Mouse (Mus musculus): Measurements from ENCODE around the gene Usp17lb. TPM values are rescaled to one million over a fixed set of nuclear protein-coding genes. Genes with fewer than 3 reads are reported as not detected.
"Not testable (repeated sequence)": the region's sequence is repeated elsewhere in the genome, so short reads cannot be mapped to it uniquely, and the experiment has no call there.

The Usp17lb gene
- not detected for total RNA-seq (2021)
- long read RNA-seq, experiment 1 = 0 reads
- long read RNA-seq, experiment 2 = 0 reads

DNA sequence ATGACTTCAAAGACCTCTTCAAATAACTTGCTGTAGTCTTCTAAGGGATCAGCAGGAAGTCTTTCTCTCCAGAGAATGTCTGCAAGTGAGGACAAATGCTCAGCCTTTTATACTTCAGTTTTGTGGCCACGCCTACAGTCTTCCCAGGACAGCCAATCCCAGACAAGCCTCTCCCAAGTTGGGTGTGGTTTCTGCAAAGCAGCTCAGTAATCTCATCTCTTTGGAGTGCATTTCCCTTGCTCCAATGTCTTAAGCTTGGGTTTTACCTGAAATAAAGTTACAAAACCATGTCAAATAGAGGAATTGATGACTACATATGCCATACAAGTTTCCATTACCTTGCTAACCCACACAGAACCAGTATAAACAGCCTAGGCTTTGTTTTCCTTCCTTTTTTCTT, at the start of gene Usp17lb:
Usp17lb (minus strand) TSS at position 101 of the 400 bp plus-strand sequence.
- H3K4me3 ChIP-seq = no peak within 1 kb of the TSS
- no peak for DNase-seq (ENCODE audit: low spot score in 2 of 2)
- H3K27ac ChIP-seq = no peak within 1 kb of the TSS
- no peak for TF ChIP-seq CTCF (conservative IDR thresholded peaks at IDR 0.05)

DNA sequence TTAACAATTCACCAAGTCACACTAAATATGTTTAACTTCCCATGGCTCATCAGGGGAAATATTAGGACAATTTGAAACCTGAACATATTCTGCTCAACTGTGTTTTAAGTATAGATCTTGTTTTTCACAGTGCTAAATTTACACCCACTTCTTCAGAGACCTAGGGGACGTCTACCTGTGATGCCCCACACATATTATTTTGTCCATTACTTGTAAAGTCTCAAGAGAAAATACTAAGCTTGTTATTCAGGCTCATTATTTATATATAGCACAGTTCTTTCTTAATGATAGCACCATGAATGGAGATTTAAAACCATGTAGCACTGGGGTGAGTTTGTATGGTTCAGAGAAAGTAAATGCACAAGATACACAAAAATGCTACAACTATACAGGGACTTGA, 35.3 kb upstream of the Usp17lb start, which contains the start of gene Olfr665:
Olfr665 (plus strand) TSS at position 301 of the 400 bp plus-strand sequence.
- DNase-seq (ENCODE audit: low spot score in 2 of 2) = no peak
- Histone ChIP-seq H3K4me3 (no peak within 1 kb of the TSS), H3K27ac (no peak within 1 kb of the TSS)
- TF ChIP-seq CTCF (conservative IDR thresholded peaks at IDR 0.05) = no peak

DNA sequence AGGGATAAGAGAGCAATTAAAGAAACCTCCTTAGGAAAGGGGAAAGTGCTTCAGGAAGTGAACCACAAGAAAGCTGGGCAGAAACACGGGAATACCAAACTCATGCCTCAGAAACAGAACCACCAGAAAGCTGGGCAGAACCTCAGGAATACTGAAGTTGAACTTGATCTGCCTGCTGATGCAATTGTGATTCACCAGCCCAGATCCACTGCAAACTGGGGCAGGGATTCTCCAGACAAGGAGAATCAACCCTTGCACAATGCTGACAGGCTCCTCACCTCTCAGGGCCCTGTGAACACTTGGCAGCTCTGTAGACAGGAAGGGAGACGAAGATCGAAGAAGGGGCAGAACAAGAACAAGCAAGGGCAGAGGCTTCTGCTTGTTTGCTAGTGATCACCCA, 19.0 kb upstream of the Usp17lb start:
- no peak for DNase-seq (ENCODE audit: low spot score in 2 of 2)
- H3K27ac ChIP-seq = no peak overlapping the region
- TF ChIP-seq CTCF (conservative IDR thresholded peaks at IDR 0.05) = no peak
- no peak overlapping the region for H3K4me3 ChIP-seq

DNA sequence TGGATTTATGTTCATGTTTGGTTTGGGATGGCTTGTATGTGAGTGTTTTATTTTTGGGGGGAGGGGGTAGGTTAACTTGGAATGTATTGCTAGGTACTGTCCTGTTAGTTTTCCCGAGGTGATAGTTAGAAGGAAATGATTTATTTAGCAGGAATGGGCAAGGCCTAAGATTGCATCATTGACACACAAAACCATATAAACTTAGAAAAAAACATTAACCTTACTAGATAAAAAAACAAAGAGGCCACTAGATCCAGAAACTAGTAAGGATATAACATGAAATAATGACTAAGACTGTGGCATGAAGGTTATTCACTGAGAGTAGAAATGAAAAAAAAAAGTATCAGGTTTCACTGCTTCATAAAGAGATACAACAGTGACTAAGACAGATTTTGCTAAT, 15.3 kb upstream of the Usp17lb start:
- DNase-seq (ENCODE audit: low spot score in 2 of 2) = no peak
- H3K27ac ChIP-seq = no peak overlapping the region
- no peak for TF ChIP-seq CTCF (conservative IDR thresholded peaks at IDR 0.05)
- no peak overlapping the region for H3K4me3 ChIP-seq

DNA sequence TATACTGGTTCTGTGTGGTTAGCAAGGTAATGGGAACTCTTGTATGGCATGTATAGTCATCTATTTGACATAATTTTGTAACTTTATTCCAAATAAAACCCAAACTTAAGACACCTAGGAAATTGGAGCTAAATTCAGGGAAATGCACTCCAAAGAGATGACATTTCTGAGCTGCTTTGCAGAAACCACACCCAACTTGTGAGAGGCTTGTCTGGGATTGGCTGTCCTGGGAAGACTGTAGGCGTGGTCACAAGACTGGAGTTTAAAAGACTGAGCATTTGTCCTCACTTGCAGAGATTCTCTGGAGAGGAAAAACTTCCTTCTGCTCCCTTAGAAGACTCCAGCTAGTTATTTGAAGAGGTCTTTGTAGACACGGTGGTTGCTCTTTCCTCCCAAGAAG, 14.3 kb upstream of the Usp17lb start, which contains the start of gene Usp17la:
Usp17la (plus strand) TSS at position 301 of the 400 bp plus-strand sequence.
- H3K27ac ChIP-seq; DNase-seq (ENCODE audit: low spot score in 2 of 2); H3K4me3 ChIP-seq: not testable (repeated sequence)

DNA sequence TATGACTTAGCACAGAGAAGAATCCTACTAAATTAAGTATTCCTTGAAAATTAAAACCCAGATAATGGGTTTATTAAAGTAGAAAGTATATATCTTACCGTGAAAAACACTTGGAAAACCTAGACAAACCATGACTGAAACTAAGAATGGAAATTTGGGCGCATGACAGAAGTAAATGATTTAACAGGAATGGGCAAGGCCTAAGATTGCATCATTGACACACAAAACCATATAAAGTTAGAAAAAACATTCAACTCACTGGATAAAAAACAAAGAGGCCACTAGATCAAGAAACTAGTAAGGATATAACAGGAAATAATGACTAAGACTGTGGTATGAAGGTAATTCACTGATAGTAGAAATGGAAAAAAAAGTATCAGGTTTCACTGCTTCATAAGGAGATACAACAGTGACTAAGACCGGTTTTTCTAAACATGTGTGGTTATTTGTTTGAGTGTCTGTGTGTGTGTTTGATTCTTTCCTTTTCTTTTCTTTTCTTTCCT, 12.9 kb upstream of the Usp17lb start:
- Histone ChIP-seq H3K27ac (no peak overlapping the region), H3K4me3 (no peak overlapping the region)
- TF ChIP-seq CTCF (conservative IDR thresholded peaks at IDR 0.05) = no peak
- no peak for DNase-seq (ENCODE audit: low spot score in 2 of 2)

DNA sequence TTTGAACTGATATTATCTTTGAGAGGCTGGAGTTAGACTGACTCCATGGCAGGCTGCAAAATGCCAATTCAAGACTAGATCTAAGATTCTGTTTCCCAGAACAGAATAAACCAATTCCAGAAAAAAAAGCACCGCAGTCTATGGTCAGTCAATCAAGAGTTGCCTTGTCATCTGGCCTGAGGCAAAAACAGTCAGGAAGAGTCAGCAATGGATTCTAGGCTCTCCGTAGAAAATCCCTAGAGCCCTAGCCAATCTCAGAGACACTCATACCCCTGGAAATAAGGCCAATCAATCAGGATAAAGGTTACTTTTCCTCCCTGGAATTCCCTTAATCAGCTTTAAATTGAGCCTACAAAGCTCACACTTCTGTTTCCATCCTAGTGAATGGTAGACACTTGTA, 9.1 kb upstream of the Usp17lb start:
- not testable (repeated sequence) for H3K4me3 ChIP-seq; DNase-seq (ENCODE audit: low spot score in 2 of 2); H3K27ac ChIP-seq

DNA sequence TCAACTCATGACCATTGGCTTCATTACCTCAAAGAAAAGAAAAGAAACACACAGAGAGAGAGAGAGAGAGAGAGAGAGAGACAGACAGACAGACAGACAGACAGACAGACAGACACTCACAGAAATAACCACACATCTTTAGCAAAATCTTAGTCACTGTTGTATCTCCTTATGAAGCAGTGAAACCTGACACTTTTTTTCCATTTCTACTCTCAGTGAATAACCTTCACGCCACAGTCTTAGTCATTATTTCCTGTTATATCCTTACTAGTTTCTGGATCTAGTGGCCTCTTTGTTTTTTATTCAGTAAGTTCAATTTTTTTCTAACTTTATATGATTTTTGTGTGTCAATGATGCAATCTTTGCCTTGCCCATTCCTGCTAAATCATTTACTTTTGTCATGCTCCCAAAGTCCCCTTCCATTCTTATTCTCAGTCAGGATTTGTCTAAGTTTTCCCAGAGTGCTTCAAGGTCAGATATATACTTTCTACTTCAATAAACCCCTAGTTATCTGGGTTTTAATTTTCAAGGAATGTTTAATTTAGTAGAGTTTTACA, 1.4 kb upstream of the Usp17lb start:
- Histone ChIP-seq H3K27ac (no peak overlapping the region), H3K4me3 (no peak overlapping the region)
- no peak for DNase-seq (ENCODE audit: low spot score in 2 of 2)
- no peak for TF ChIP-seq CTCF (conservative IDR thresholded peaks at IDR 0.05)

DNA sequence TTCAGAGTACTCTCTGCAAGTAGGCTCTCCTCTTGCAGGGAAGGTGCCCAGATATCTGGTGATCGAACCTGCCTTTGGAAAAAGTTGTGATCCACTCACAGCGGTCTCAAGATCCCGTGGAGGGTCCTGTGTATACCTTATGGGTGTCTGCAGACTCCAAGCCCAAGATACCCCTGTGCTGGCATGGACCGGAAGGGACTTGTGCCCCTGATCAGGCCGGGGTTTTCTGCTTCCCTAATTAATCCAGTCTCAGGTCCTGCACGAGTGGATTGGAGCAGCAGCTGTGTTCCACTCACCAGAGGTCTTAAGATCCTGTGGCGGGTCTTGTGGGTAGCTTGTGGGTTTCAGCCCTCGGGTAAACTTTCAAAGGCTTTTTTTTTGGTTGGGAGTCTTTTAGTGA, 32.1 kb downstream of the Usp17lb start:
- not testable (repeated sequence) for H3K4me3 ChIP-seq; H3K27ac ChIP-seq; DNase-seq (ENCODE audit: low spot score in 2 of 2)

DNA sequence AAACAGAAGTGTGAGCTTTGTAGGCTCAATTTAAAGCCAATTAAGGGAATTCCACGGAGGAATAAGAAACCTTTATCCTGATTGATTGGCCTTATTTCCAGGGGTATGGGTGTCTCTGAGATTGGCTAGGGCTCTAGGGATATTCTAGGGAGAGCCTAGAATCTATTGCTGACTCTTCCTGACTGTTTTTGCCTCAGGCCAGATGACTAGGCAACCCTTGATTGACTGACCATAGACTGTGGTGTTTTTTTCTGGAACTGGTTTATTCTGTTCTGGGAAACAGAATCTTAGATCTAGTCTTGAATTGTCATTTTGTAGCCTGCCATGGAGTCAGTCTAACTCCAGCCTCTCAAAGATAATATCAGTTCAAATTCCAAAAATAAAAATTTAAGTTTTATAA, 51.6 kb downstream of the Usp17lb start:
- no peak for DNase-seq (ENCODE audit: low spot score in 2 of 2)
- Histone ChIP-seq H3K27ac (no peak overlapping the region), H3K4me3 (no peak overlapping the region)
- TF ChIP-seq CTCF (conservative IDR thresholded peaks at IDR 0.05) = no peak

Other genes starting within 250 kb of the Usp17lb start
- not detected for gene Olfr655, start 240.8 kb downstream of the Usp17lb start, total RNA-seq (2021)
- not detected for gene Olfr656, start 228.6 kb downstream of the Usp17lb start, total RNA-seq (2021)
- gene Olfr657, start 217.8 kb downstream of the Usp17lb start, total RNA-seq (2021) = not detected
- not detected for gene Olfr658, start 195.3 kb downstream of the Usp17lb start, total RNA-seq (2021)
- gene Olfr659, start 175.8 kb downstream of the Usp17lb start, total RNA-seq (2021) = not detected
- gene Olfr661, start 156.1 kb downstream of the Usp17lb start, total RNA-seq (2021) = not detected
- gene Usp17le, start 65.1 kb downstream of the Usp17lb start, total RNA-seq (2021) = not detected
- not detected for gene Usp17la, start 14.4 kb upstream of the Usp17lb start, total RNA-seq (2021)
- gene Olfr665, start 35.4 kb upstream of the Usp17lb start, total RNA-seq (2021) = not detected
- not detected for gene Olfr666, start 53.3 kb upstream of the Usp17lb start, total RNA-seq (2021)
- not detected for gene Olfr667, start 78.9 kb upstream of the Usp17lb start, total RNA-seq (2021)
- gene Olfr668, start 85.5 kb upstream of the Usp17lb start, total RNA-seq (2021) = not detected
- not detected for gene Olfr669, start 91.6 kb upstream of the Usp17lb start, total RNA-seq (2021)
- not detected for gene Olfr670, start 120.0 kb upstream of the Usp17lb start, total RNA-seq (2021)
- gene Olfr671, start 136.5 kb upstream of the Usp17lb start, total RNA-seq (2021) = not detected
- not detected for gene Olfr672, start 159.4 kb upstream of the Usp17lb start, total RNA-seq (2021)
- not detected for gene Olfr675, start 185.9 kb upstream of the Usp17lb start, total RNA-seq (2021)
- not detected for gene Olfr676, start 190.1 kb upstream of the Usp17lb start, total RNA-seq (2021)
- gene Olfr677, start 208.8 kb upstream of the Usp17lb start, total RNA-seq (2021) = not detected
- gene Olfr678, start 221.9 kb upstream of the Usp17lb start, total RNA-seq (2021) = not detected
- gene Olfr679, start 238.6 kb upstream of the Usp17lb start, total RNA-seq (2021) = not detected

Measured in layer of hippocampus, adult 2 months (tissue).